Mouse (Mus musculus): ENCODE results near the gene Lrmda. TPM values are rescaled to one million over a fixed set of nuclear protein-coding genes. Genes with fewer than 3 reads are reported as not detected.

The Lrmda gene
- total and polyA plus RNA-seq, 2 experiments = 0.18 to 0.50 TPM

DNA sequence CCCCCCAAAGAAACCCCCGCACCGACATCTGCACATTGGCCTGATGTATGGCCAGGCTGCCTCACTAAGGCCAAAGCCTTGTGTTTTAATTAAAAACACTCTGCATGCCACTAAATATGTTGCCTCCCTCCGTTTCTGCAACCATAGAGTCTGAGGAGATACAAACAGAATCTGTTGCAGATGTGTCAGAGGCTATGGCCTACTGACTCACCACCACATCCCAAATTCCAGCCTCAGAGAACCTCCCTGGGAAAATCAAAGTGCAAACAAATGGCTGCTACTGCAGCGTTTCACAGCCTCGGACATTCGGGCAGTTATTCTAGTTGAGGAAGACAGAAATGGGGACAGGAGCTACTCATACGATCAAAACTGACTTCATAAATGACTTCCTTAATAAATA, 1031.9 kb downstream of the Lrmda start:
- Histone ChIP-seq H3K79me2 (ENCODE audit: control insufficient read depth, insufficient read depth, low read length) (no peaks in the 10 kb centered on the region), H3K9ac (ENCODE audit: low read depth, low read length) (no peak overlapping the region), H3K27ac (replicated peaks; ENCODE audit: insufficient read depth, low read depth, low read length) (no peak overlapping the region), H3K27me3 (ENCODE audit: control insufficient read depth, insufficient read depth, low read length) (no peaks in the 10 kb centered on the region), H3K36me3 (ENCODE audit: control insufficient read depth, insufficient read depth, low read length) (no peaks in the 10 kb centered on the region), H3K4me1 (ENCODE audit: control insufficient read depth, insufficient read depth, low read length) (no peaks in the 10 kb centered on the region), H3K4me3 (ENCODE audit: insufficient read depth, low read depth, low read length) (no peak overlapping the region)
- no peak for DNase-seq (ENCODE audit: extremely low read depth, low read depth, low spot score)
- no peak for TF ChIP-seq POLR2A (IDR thresholded peaks at IDR 0.05; ENCODE audit: extremely low read depth, insufficient read depth, low read length)
- TF ChIP-seq CTCF (IDR thresholded peaks at IDR 0.05; ENCODE audit: low read depth, low read length) = no peak
- 70% methylated on average over 7 of the region's 7 CpGs for WGBS

DNA sequence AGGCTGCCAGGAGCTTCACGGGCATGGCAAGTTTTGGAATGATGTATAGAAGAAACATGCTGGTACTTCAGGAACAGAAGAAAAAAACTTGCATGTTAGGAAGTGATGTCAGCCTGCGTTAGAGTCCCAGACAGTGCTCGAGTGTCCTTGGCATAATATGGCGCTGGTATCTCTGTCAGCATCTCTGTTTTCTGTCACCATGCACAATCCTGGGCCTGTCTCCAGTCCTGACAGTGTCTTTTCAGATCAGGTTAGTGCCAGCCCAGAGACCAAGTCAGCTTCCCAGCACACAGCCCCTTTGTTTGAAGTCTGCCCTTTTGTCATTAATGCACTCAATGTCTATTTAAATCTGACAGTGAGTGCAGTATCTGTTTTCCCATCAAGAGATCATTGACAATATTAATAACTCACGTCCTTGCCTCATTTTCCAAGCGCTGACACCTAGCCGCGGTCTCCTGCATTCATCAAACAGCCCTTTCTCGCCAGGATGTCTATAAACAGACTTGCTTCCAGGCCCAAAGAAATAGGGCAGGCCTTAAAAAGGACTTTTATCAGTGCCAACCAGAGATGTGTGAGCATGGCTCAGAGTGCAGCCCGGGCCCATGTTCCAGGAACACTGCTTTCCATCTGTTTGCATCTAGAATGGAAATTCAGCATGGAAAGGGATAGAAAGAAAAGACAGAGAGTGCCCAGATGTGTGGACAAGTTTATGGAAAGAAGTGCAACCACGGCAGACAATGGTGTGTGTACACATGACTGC, 1033.5 kb downstream of the Lrmda start:
- TF ChIP-seq POLR2A (IDR thresholded peaks at IDR 0.05; ENCODE audit: extremely low read depth, insufficient read depth, low read length) (no peak), CTCF (IDR thresholded peaks at IDR 0.05; ENCODE audit: low read depth, low read length) (no peak)
- no peak for DNase-seq (ENCODE audit: extremely low read depth, low read depth, low spot score)
- 84% methylated on average over 11 of the region's 11 CpGs for WGBS
- no peak overlapping the region for H3K4me3 ChIP-seq (ENCODE audit: insufficient read depth, low read depth, low read length)
- no peaks in the 10 kb centered on the region for H3K79me2 ChIP-seq (ENCODE audit: control insufficient read depth, insufficient read depth, low read length)
- no peaks in the 10 kb centered on the region for H3K4me1 ChIP-seq (ENCODE audit: control insufficient read depth, insufficient read depth, low read length)
- H3K9ac ChIP-seq (ENCODE audit: low read depth, low read length) = no peak overlapping the region
- H3K36me3 ChIP-seq (ENCODE audit: control insufficient read depth, insufficient read depth, low read length) = no peaks in the 10 kb centered on the region
- H3K27ac ChIP-seq (replicated peaks; ENCODE audit: insufficient read depth, low read depth, low read length) = no peak overlapping the region
- no peaks in the 10 kb centered on the region for H3K27me3 ChIP-seq (ENCODE audit: control insufficient read depth, insufficient read depth, low read length)

DNA sequence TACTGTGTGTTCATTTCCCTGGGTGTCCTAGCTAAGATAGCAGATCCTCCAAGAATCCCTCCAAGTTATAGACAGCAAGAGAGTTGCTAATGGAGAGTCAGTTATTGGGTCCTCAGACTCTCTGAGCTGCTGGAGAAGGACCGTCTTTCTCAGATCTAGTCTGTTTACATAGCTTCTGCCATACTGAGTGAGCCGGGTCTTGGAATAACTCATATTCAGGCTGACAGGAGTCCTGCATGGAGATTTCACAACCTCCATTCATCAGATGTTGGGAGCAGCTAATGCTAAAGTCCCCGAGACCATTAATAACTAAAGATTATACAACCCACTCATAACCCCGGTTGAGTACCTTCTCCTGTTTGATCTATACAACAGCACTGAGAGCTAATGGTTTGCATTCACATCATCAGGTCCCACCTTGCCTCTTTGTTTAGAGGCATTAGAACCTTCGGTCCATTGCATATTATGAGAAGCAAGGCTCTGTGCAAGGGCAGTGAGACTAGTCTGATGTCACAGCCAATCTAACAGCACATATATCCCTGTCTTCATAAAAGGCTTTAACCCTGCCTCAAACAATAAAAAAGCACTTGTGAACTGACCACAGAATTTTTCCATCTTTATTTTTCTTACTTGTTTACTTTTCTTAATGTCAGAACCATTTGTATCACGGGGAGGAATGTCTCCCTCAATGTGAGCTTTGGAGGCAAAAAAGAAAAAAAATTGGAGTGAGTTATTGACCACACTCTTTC, 1037.9 kb downstream of the Lrmda start:
- Histone ChIP-seq H3K9ac (ENCODE audit: low read depth, low read length) (no peak overlapping the region), H3K27me3 (ENCODE audit: control insufficient read depth, insufficient read depth, low read length) (no peaks in the 10 kb centered on the region), H3K36me3 (ENCODE audit: control insufficient read depth, insufficient read depth, low read length) (no peaks in the 10 kb centered on the region), H3K4me1 (ENCODE audit: control insufficient read depth, insufficient read depth, low read length) (no peaks in the 10 kb centered on the region), H3K79me2 (ENCODE audit: control insufficient read depth, insufficient read depth, low read length) (no peaks in the 10 kb centered on the region), H3K27ac (replicated peaks; ENCODE audit: insufficient read depth, low read depth, low read length) (no peak overlapping the region), H3K4me3 (ENCODE audit: insufficient read depth, low read depth, low read length) (no peak overlapping the region)
- no peak for TF ChIP-seq CTCF (IDR thresholded peaks at IDR 0.05; ENCODE audit: low read depth, low read length)
- no peak for DNase-seq (ENCODE audit: extremely low read depth, low read depth, low spot score)
- WGBS = 84% methylated on average over 6 of the region's 6 CpGs

DNA sequence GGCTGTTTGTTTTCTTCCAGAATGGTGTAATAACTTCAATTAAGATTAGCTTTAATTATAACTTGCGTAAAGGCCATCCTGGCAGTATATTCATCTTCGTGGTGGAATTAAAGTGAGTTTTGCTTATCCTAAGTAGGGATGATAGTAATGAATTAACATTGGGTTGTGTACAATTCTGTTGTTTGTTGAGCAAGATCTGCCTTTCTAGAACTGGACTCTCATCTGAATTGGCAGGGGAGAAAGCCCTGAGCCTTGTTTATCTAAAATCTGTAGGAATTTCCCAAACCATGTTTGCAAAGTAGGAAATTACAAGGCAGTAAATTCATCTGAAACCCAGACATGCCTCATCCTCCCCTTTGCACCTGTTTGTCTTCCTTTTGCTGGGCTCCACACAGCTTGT, 1038.5 kb downstream of the Lrmda start:
- 90% methylated on average over 2 of the region's 2 CpGs for WGBS
- H3K79me2 ChIP-seq (ENCODE audit: control insufficient read depth, insufficient read depth, low read length) = no peaks in the 10 kb centered on the region
- H3K4me1 ChIP-seq (ENCODE audit: control insufficient read depth, insufficient read depth, low read length) = no peaks in the 10 kb centered on the region
- TF ChIP-seq CTCF (IDR thresholded peaks at IDR 0.05; ENCODE audit: low read depth, low read length) = no peak
- TF ChIP-seq POLR2A (IDR thresholded peaks at IDR 0.05; ENCODE audit: extremely low read depth, insufficient read depth, low read length) = no peak
- H3K27me3 ChIP-seq (ENCODE audit: control insufficient read depth, insufficient read depth, low read length) = no peaks in the 10 kb centered on the region
- no peak overlapping the region for H3K9ac ChIP-seq (ENCODE audit: low read depth, low read length)
- no peak overlapping the region for H3K27ac ChIP-seq (replicated peaks; ENCODE audit: insufficient read depth, low read depth, low read length)
- no peaks in the 10 kb centered on the region for H3K36me3 ChIP-seq (ENCODE audit: control insufficient read depth, insufficient read depth, low read length)
- H3K4me3 ChIP-seq (ENCODE audit: insufficient read depth, low read depth, low read length) = no peak overlapping the region
- no peak for DNase-seq (ENCODE audit: extremely low read depth, low read depth, low spot score)

DNA sequence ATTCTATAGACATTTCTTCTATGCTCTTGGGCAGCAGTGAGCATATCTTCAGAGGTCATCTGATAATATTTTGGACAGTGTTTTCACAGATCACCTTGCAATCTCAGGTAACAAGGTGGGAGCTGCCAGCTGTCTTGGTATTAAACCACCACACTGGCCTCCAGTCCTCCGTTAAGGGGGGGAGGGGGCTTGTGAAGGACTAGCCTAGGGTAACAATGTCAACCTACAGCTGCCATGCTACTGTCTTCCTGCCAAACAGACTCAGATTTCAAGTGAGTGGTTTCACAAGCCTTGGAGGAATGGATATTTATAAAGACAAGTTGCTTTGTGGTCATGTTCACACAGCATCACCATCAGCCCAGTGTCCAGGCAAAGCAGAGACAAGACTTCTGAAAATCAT, 1059.2 kb downstream of the Lrmda start:
- Histone ChIP-seq H3K27me3 (ENCODE audit: control insufficient read depth, insufficient read depth, low read length) (no peaks in the 10 kb centered on the region), H3K9ac (ENCODE audit: low read depth, low read length) (no peak overlapping the region), H3K27ac (replicated peaks; ENCODE audit: insufficient read depth, low read depth, low read length) (no peak overlapping the region), H3K4me3 (ENCODE audit: insufficient read depth, low read depth, low read length) (no peak overlapping the region), H3K4me1 (ENCODE audit: control insufficient read depth, insufficient read depth, low read length) (no peaks in the 10 kb centered on the region), H3K79me2 (ENCODE audit: control insufficient read depth, insufficient read depth, low read length) (no peaks in the 10 kb centered on the region), H3K36me3 (ENCODE audit: control insufficient read depth, insufficient read depth, low read length) (no peaks in the 10 kb centered on the region)
- TF ChIP-seq CTCF (IDR thresholded peaks at IDR 0.05; ENCODE audit: low read depth, low read length) = no peak
- no peak for TF ChIP-seq POLR2A (IDR thresholded peaks at IDR 0.05; ENCODE audit: extremely low read depth, insufficient read depth, low read length)
- no peak for DNase-seq (ENCODE audit: extremely low read depth, low read depth, low spot score)
- WGBS = 46% methylated on average over 1 of the region's 1 CpGs

DNA sequence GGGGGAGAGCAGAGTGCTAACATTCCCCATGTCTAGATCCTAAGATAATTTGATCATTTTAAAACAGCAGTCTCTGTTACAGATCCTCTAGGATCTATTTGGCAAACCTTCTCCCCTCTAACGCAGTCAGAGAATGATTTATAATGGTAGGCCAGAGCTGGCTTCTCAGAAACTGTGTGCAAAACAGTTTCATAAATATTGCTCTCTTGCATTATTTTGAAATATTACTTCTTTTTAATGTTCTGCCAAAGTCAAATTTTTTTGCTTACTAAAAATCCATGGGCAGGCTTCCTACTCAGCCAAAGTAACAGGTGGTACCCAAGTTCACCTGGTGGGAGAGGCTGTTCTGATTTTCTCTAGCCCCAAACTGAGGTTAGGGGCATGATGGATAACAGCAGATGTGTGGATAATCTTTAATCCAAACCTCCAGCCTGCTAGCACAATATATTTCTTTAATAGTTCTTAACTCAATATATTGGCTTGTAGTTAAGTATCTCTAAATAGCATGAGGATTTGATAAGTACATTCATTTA, 1064.8 kb downstream of the Lrmda start:
- no peak overlapping the region for H3K27ac ChIP-seq (replicated peaks; ENCODE audit: insufficient read depth, low read depth, low read length)
- H3K79me2 ChIP-seq (ENCODE audit: control insufficient read depth, insufficient read depth, low read length) = no peaks in the 10 kb centered on the region
- WGBS = 74% methylated on average over 1 of the region's 1 CpGs
- no peak for DNase-seq (ENCODE audit: extremely low read depth, low read depth, low spot score)
- H3K27me3 ChIP-seq (ENCODE audit: control insufficient read depth, insufficient read depth, low read length) = no peaks in the 10 kb centered on the region
- no peak overlapping the region for H3K4me3 ChIP-seq (ENCODE audit: insufficient read depth, low read depth, low read length)
- no peaks in the 10 kb centered on the region for H3K36me3 ChIP-seq (ENCODE audit: control insufficient read depth, insufficient read depth, low read length)
- no peak for TF ChIP-seq CTCF (IDR thresholded peaks at IDR 0.05; ENCODE audit: low read depth, low read length)
- no peak for TF ChIP-seq POLR2A (IDR thresholded peaks at IDR 0.05; ENCODE audit: extremely low read depth, insufficient read depth, low read length)
- H3K4me1 ChIP-seq (ENCODE audit: control insufficient read depth, insufficient read depth, low read length) = no peaks in the 10 kb centered on the region
- no peak overlapping the region for H3K9ac ChIP-seq (ENCODE audit: low read depth, low read length)

Data from liver, adult 2 months (tissue).